Comparison of ENCODE assay signal across 8 mouse cellular contexts in genomic region chr9:121495529-121495928, GRCm38 (mm10). TPM values are rescaled to one million over a fixed set of nuclear protein-coding genes. Genes with fewer than 3 reads are reported as not detected.
A peak's percentile ranks its signal among the peaks of the same experiment; 100 is the strongest.
DNase-seq lines count a peak whose midpoint lies in the region; ATAC-seq and TF ChIP-seq lines count a peak whose summit lies in the region.

TSS of gene Cck (minus strand) at chr9:121495694.

- H3K4me2 ChIP-seq in embryonic facial prominence, embryonic 15.5 days (replicated peaks), result peak within 1 kb of the TSS; percentile 49
- peak within 1 kb of the TSS; percentile 70 for H3K4me2 ChIP-seq in heart, embryonic 12.5 days
- peak within 1 kb of the TSS; percentile 51 for H3K4me2 ChIP-seq in kidney, embryonic 16.5 days (replicated peaks; ENCODE audit: low read depth, low read length)
- H3K4me2 ChIP-seq in limb, embryonic 15.5 days, result peak within 1 kb of the TSS; percentile 55
- peak within 1 kb of the TSS; percentile 55 for H3K4me2 ChIP-seq in neural tube, embryonic 12.5 days (replicated peaks)

- no peak for DNase-seq in ES-E14 (ENCODE audit: low read depth, low spot score)
- no peak for DNase-seq in T-cell, adult 2 months (ENCODE audit: low spot score)
- no peak for DNase-seq in ovary, adult 18-20 months (ENCODE audit: low spot score)

- WGBS in embryonic facial prominence, embryonic 15.5 days, result 3% methylated on average over 12 of the region's 12 CpGs
- WGBS in heart, embryonic 12.5 days, result 2% methylated on average over 12 of the region's 12 CpGs
- 4% methylated on average over 12 of the region's 12 CpGs for WGBS in kidney, embryonic 16.5 days
- WGBS in limb, embryonic 15.5 days, result 2% methylated on average over 12 of the region's 12 CpGs
- 2% methylated on average over 12 of the region's 12 CpGs for WGBS in neural tube, embryonic 12.5 days

- H3K9me3 ChIP-seq in ES-E14 (ENCODE audit: control insufficient read depth, insufficient read depth, low read depth, low read length), result no peaks in the 10 kb centered on the region
- H3K9me3 ChIP-seq in embryonic facial prominence, embryonic 15.5 days (replicated peaks), result no peaks in the 10 kb centered on the region
- H3K9me3 ChIP-seq in heart, embryonic 12.5 days (replicated peaks), result no peaks in the 10 kb centered on the region
- H3K9me3 ChIP-seq in kidney, embryonic 16.5 days (ENCODE audit: low read length), result no peaks in the 10 kb centered on the region
- H3K9me3 ChIP-seq in limb, embryonic 15.5 days, result no peaks in the 10 kb centered on the region
- no peaks in the 10 kb centered on the region for H3K9me3 ChIP-seq in neural tube, embryonic 12.5 days

- no peak within 1 kb of the TSS for H3K27ac ChIP-seq in ES-E14 (ENCODE audit: insufficient read depth, low read depth, low read length, poor library complexity, severe bottlenecking)
- no peak within 1 kb of the TSS for H3K27ac ChIP-seq in embryonic facial prominence, embryonic 15.5 days (replicated peaks)
- H3K27ac ChIP-seq in heart, embryonic 12.5 days (ENCODE audit: poor library complexity, severe bottlenecking), result no peak within 1 kb of the TSS
- H3K27ac ChIP-seq in kidney, embryonic 16.5 days (ENCODE audit: low read length), result no peak within 1 kb of the TSS
- H3K27ac ChIP-seq in limb, embryonic 15.5 days, result no peak within 1 kb of the TSS
- H3K27ac ChIP-seq in neural tube, embryonic 12.5 days, result no peak within 1 kb of the TSS

- H3K27me3 ChIP-seq in embryonic facial prominence, embryonic 15.5 days, result peaks cover 60% of the 10 kb centered on the region
- H3K27me3 ChIP-seq in heart, embryonic 12.5 days (replicated peaks), result peaks cover 79% of the 10 kb centered on the region
- H3K27me3 ChIP-seq in kidney, embryonic 16.5 days (ENCODE audit: insufficient read depth, low read length), result peaks cover 54% of the 10 kb centered on the region
- H3K27me3 ChIP-seq in limb, embryonic 15.5 days, result peaks cover 55% of the 10 kb centered on the region
- H3K27me3 ChIP-seq in neural tube, embryonic 12.5 days (replicated peaks), result peaks cover 59% of the 10 kb centered on the region

- in situ Hi-C loops in ES-E14 (cut with MboI; ENCODE audit: low sequenced_read_pairs in 2 of 2, unreplicated experiment in 2 of 2), result no loop called here

- H3K36me3 ChIP-seq in ES-E14 (ENCODE audit: control insufficient read depth, insufficient read depth, low read length, poor library complexity, severe bottlenecking), result no peaks in the 10 kb centered on the region
- no peaks in the 10 kb centered on the region for H3K36me3 ChIP-seq in embryonic facial prominence, embryonic 15.5 days
- H3K36me3 ChIP-seq in heart, embryonic 12.5 days, result no peaks in the 10 kb centered on the region
- H3K36me3 ChIP-seq in kidney, embryonic 16.5 days (ENCODE audit: insufficient read depth, low read length), result no peaks in the 10 kb centered on the region
- H3K36me3 ChIP-seq in limb, embryonic 15.5 days, result no peaks in the 10 kb centered on the region
- no peaks in the 10 kb centered on the region for H3K36me3 ChIP-seq in neural tube, embryonic 12.5 days

- no peak for ATAC-seq in embryonic facial prominence, embryonic 15.5 days (ENCODE audit: insufficient number of reproducible peaks, low FRiP score, low TSS enrichment, low read depth)
- peak; percentile 33 for ATAC-seq in heart, embryonic 12.5 days (ENCODE audit: insufficient number of reproducible peaks, low FRiP score)
- ATAC-seq in kidney, embryonic 16.5 days (ENCODE audit: low FRiP score, low TSS enrichment), result peak; percentile 80; the same call in 1 of the 2 replicates
- ATAC-seq in limb, embryonic 15.5 days (ENCODE audit: insufficient number of reproducible peaks, low FRiP score, low TSS enrichment, low read depth), result 0 out of 2 replicates have a peak, but pooled peaks have one; percentile 46
- no peak for ATAC-seq in neural tube, embryonic 12.5 days (ENCODE audit: low FRiP score, low read depth)

- 0 out of 4 replicates have a peak, but pooled peaks cover 0 to 2% of the 10 kb centered on the region in 2 experiments for H3K4me1 ChIP-seq in ES-E14 (ENCODE audit: control insufficient read depth in 2 of 2, insufficient read depth in 2 of 2, low read length in 2 of 2, poor library complexity in 1 of 2)
- peaks cover 10% of the 10 kb centered on the region; the same call in 1 of the 2 replicates for H3K4me1 ChIP-seq in embryonic facial prominence, embryonic 15.5 days
- peaks cover 18% of the 10 kb centered on the region for H3K4me1 ChIP-seq in heart, embryonic 12.5 days (replicated peaks)
- H3K4me1 ChIP-seq in kidney, embryonic 16.5 days (ENCODE audit: insufficient read depth, low read length), result peaks cover 9% of the 10 kb centered on the region
- H3K4me1 ChIP-seq in limb, embryonic 15.5 days, result peaks cover 20% of the 10 kb centered on the region
- peaks cover 10% of the 10 kb centered on the region for H3K4me1 ChIP-seq in neural tube, embryonic 12.5 days

- H3K9ac ChIP-seq in ES-E14 (ENCODE audit: insufficient read depth, low read depth, low read length, poor library complexity, severe bottlenecking), result no peak within 1 kb of the TSS
- H3K9ac ChIP-seq in embryonic facial prominence, embryonic 15.5 days, result no peak within 1 kb of the TSS
- H3K9ac ChIP-seq in heart, embryonic 12.5 days, result peak within 1 kb of the TSS; percentile 5
- H3K9ac ChIP-seq in kidney, embryonic 16.5 days (replicated peaks; ENCODE audit: low read length), result no peak within 1 kb of the TSS
- no peak within 1 kb of the TSS for H3K9ac ChIP-seq in limb, embryonic 15.5 days
- H3K9ac ChIP-seq in neural tube, embryonic 12.5 days, result no peak within 1 kb of the TSS

- H3K4me3 ChIP-seq in ES-E14 (ENCODE audit: insufficient read depth in 1 of 2, low read depth in 1 of 2, low read length in 2 of 2, poor library complexity in 1 of 2, severe bottlenecking in 1 of 2), result peak within 1 kb of the TSS; percentile 54 to 63; a peak in 3 of 4 replicates
- H3K4me3 ChIP-seq in embryonic facial prominence, embryonic 15.5 days (replicated peaks), result peak within 1 kb of the TSS; percentile 27; the same call in 1 of the 2 replicates
- H3K4me3 ChIP-seq in heart, embryonic 12.5 days, result peak within 1 kb of the TSS; percentile 35
- H3K4me3 ChIP-seq in kidney, embryonic 16.5 days (ENCODE audit: low read length), result peak within 1 kb of the TSS; percentile 36
- peak within 1 kb of the TSS; percentile 30 for H3K4me3 ChIP-seq in limb, embryonic 15.5 days
- H3K4me3 ChIP-seq in neural tube, embryonic 12.5 days, result no peak within 1 kb of the TSS

TF ChIP-seq in ES-E14, 5 proteins besides CTCF, POLR2A, EP300 and RAD21:
- TF ChIP-seq CHD2 (IDR thresholded peaks at IDR 0.05; ENCODE audit: low read depth, low read length) (no peak), MAFK (IDR thresholded peaks at IDR 0.05; ENCODE audit: insufficient read depth, low read depth, low read length) (no peak), ZC3H11A (IDR thresholded peaks at IDR 0.05; ENCODE audit: borderline replicate concordance, low read depth, low read length) (no peak), HCFC1 (IDR thresholded peaks at IDR 0.05; ENCODE audit: borderline replicate concordance, insufficient read depth, low read length) (no peak), ZNF384 (IDR thresholded peaks at IDR 0.05; ENCODE audit: low read depth, low read length) (no peak)

RNA-seq across cellular contexts. Expression of gene Cck, which starts in this region (rescaled TPM):
- 0.37 TPM in 1 of 2 replicates, not detected in the other for total RNA-seq in ES-E14 (2012; rRNA removed)
- polyA plus RNA-seq in embryonic facial prominence, embryonic 15.5 days (2015; fragmentation: Nextera tagmentation; extraction: Ambion mirVana), result 2.3 TPM in 2 replicates
- polyA plus RNA-seq in heart, embryonic 12.5 days (2016; fragmentation: Nextera tagmentation; extraction: Ambion mirVana), result 0.58 and 1.1 TPM in 2 replicates
- polyA plus RNA-seq in kidney, embryonic 16.5 days (2015; fragmentation: Nextera tagmentation; extraction: Ambion mirVana), result 2.8 and 3.6 TPM in 2 replicates
- 4.8 and 5.9 TPM in 2 replicates for polyA plus RNA-seq in limb, embryonic 15.5 days (2015; fragmentation: Nextera tagmentation; extraction: Ambion mirVana)
- 0.89 and 1.5 TPM in 2 replicates for polyA plus RNA-seq in neural tube, embryonic 12.5 days (2016; fragmentation: Nextera tagmentation; extraction: Ambion mirVana)

Comparison
In these comparisons a context has a peak if more than half of its experiments do, and no peak if none do; other contexts are left out.
1. ATAC-seq: peak in heart, embryonic 12.5 days (single experiment), kidney, embryonic 16.5 days (single experiment) and limb, embryonic 15.5 days (single experiment); none in embryonic facial prominence, embryonic 15.5 days (single experiment) and neural tube, embryonic 12.5 days (single experiment).
2. Peak in every context shown above with its lines, with median percentiles within 50 percentile points of each other: H3K4me2 ChIP-seq.